Mouse (Mus musculus): ENCODE results near the gene Mrps14.

DNA sequence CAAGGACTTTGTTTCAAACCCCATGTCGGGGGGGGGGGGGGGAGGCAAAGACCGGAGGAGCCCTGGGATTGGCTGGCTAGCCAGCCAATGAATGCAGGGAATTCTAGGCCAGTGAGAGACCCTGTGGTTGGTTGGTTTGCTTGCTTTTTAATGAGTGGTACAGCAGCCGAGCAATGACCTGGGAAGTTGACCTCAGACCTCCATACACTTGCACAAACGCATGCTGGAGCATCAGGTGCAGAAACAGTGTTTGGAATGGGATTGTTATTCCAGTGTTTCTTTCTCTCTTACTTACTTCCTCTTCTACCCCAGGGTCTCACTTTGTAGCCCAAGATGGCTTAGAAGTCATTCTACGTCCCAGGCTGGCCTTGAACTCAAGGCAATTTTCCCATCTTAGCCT lies 28.4 kb upstream of the Mrps14 start:
- TF ChIP-seq CTCF (IDR thresholded peaks at IDR 0.05; ENCODE audit: low read depth, low read length) (no peak), POLR2A (IDR thresholded peaks at IDR 0.05; ENCODE audit: insufficient read depth, low read length) (no peak)

All from ES-Bruce4 (cell line).